Mouse (Mus musculus) stomach, postnatal 0 days (tissue): ENCODE measurements at regions not wholly inside any gene's neighbourhood (a gene's known extent, or its start where the extent isn't known, plus 50 kb on each side); places are given as distances from the start of the nearest gene placed in this dataset.

Source experiments
- ATAC-seq: fragments of 200-750 bp; cut with Nextera tagmentation; 2 replicates; pipeline ENCODE4 v1.8.0; 2017; ENCODE audit not compliant: low FRiP score, low TSS enrichment
- DNase-seq: peaks from one replicate; pipeline ENCODE4 v3.0.0-alpha.2; 2016; ENCODE audit warnings: low spot score
- H3K27ac ChIP-seq: fragments of 300-500 bp; sonication (generic); replicated peaks from 2 replicates; pipeline ENCODE4 v1.5.1; 2014; ENCODE audit warnings: mild to moderate bottlenecking, control low read depth
- H3K27me3 ChIP-seq: fragments of 300-500 bp; sonication (generic); 2 replicates; pipeline ENCODE4 v1.6.1; 2014; ENCODE audit warnings: low read length; ENCODE audit not compliant: control insufficient read depth, insufficient read depth
- H3K36me3 ChIP-seq: fragments of 300-500 bp; sonication (generic); 2 replicates; pipeline ENCODE4 v1.6.1; 2014; ENCODE audit warnings: low read length, mixed read lengths; ENCODE audit not compliant: control insufficient read depth, insufficient read depth
- H3K4me1 ChIP-seq: fragments of 300-500 bp; sonication (generic); replicated peaks from 2 replicates; pipeline ENCODE4 v1.6.1; 2014; ENCODE audit warnings: antibody characterized with exemption; ENCODE audit not compliant: control insufficient read depth, insufficient read depth
- H3K4me2 ChIP-seq: fragments of 300-500 bp; sonication (generic); replicated peaks from 2 replicates; pipeline ENCODE4 v1.6.1; 2014; ENCODE audit warnings: low read depth, mild to moderate bottlenecking, control low read depth, moderate library complexity
- H3K4me3 ChIP-seq: fragments of 300-500 bp; sonication (generic); 2 replicates; pipeline ENCODE4 v1.5.1; 2014; ENCODE audit warnings: low read depth, low read length, control low read depth
- H3K9ac ChIP-seq: fragments of 300-500 bp; sonication (generic); 2 replicates; pipeline ENCODE4 v1.6.1; 2014; ENCODE audit warnings: mild to moderate bottlenecking, low read length, control low read depth, mixed read lengths
- H3K9me3 ChIP-seq: fragments of 300-500 bp; sonication (generic); 2 replicates; pipeline ENCODE4 v1.6.1; 2016; ENCODE audit warnings: low read length; ENCODE audit not compliant: control insufficient read depth
- CTCF ChIP-seq: IDR thresholded peaks from 2 replicates; pipeline ENCODE4 v1.5.1; 2016; ENCODE audit warnings: antibody characterized with exemption, low read depth, mild to moderate bottlenecking, moderate library complexity
- EP300 ChIP-seq: optimal IDR thresholded peaks from 2 replicates; pipeline ENCODE3; 2016; ENCODE audit warnings: antibody characterized with exemption
- WGBS: fragments of 180-500 bp; shearing (Covaris S2); extraction: QIAGEN DNeasy Blood & Tissue Kit; methylation state at CpG from one replicate; pipeline ENCODE4 v1.1.7; 2014; 5-methylcytosine and 5-hydroxymethylcytosine counted together

DNA sequence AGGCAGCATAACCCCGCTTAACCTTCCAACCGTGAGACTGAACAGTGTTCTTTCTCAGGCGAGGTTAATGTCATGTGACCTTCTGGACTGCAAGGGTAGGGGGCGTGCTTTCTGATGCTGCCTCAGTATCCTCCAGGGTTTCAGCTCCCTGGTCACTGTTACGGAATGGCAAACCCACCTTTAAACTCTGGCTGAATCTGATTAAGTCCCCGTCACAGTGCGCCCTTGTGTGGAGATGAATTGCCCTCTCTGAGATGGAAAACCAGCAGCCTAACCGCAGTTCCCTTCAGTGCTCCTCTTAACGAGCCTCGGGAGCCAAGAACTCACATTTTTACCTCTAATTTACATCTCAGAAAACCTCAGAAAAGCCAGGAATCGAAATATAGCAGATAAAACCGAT, 260.0 kb downstream of the Dact1 start:
- DNase-seq, result no peak
- Histone ChIP-seq H3K4me2 (no peak overlapping the region), H3K4me1 (no peaks in the 10 kb centered on the region), H3K27ac (no peak overlapping the region), H3K27me3 (no peaks in the 10 kb centered on the region), H3K9me3 (no peaks in the 10 kb centered on the region), H3K4me3 (no peak overlapping the region), H3K36me3 (no peaks in the 10 kb centered on the region), H3K9ac (no peak overlapping the region)
- WGBS, result 63% methylated on average over 12 of the region's 12 CpGs
- TF ChIP-seq CTCF, result no peak
- TF ChIP-seq EP300, result no peak
- ATAC-seq, result no peak

DNA sequence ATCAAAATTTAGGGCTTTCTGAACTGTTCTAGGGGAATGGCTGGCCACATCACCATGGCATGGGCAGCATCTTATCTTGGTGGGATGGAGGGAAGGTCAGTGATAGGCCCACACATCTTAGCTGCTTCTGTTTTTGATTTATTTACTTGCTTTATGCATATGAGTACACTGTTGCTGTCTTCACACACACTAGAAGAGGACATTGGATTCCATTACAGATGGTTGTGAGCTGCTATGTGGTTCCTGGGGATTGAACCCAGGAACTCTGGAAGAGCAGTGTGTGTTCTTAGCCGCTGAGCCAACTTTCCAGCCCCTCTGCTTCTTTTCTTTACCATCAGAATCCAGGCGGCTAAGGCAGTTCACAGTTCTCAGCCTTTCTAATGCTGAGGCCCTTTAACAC, 260.4 kb downstream of the Dact1 start:
- ATAC-seq (no peak), DNase-seq (no peak)
- 70% methylated on average over 2 of the region's 2 CpGs for WGBS
- no peaks in the 10 kb centered on the region for H3K27me3 ChIP-seq
- H3K9ac ChIP-seq, result no peak overlapping the region
- TF ChIP-seq CTCF, result no peak
- TF ChIP-seq EP300, result no peak
- no peak overlapping the region for H3K27ac ChIP-seq
- no peaks in the 10 kb centered on the region for H3K36me3 ChIP-seq
- no peaks in the 10 kb centered on the region for H3K9me3 ChIP-seq
- no peak overlapping the region for H3K4me2 ChIP-seq
- H3K4me1 ChIP-seq, result no peaks in the 10 kb centered on the region
- no peak overlapping the region for H3K4me3 ChIP-seq

DNA sequence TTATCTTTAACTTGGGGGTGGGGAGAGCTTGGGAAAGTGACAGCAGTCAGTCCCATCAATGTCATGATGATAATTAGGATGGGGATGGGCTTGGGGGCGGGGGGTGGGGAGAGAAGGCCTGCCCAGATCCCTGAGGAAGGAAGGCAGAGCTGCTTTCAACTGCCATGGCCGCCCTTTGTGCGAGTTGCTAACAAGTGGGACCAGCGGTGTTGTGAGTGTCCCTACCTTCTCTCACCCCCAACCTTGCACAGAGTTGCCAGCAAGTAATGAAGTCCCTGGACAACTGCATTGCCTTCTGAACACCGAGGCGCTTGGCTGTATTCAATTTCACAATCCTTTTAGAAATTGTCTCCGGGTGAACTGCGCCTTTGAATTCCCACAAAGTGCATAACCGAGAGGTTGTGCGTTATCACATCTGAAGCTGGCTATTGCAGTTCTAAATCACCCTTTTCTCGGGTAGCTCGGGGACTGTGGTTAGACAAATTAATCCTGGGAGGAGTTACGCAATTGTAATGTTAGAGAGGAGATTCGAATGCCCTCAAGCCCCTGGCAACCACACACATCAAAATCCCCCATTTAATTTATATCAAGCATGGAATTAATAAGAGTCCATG, 257.9 kb upstream of the Daam1 start:
- 60% methylated on average over 14 of the region's 14 CpGs for WGBS
- Histone ChIP-seq H3K27me3 (no peaks in the 10 kb centered on the region), H3K4me3 (no peak overlapping the region), H3K9me3 (no peaks in the 10 kb centered on the region), H3K36me3 (no peaks in the 10 kb centered on the region), H3K4me2 (no peak overlapping the region), H3K27ac (no peak overlapping the region), H3K4me1 (no peaks in the 10 kb centered on the region), H3K9ac (no peak overlapping the region)
- no peak for TF ChIP-seq CTCF
- no peak for DNase-seq
- ATAC-seq, result no peak

DNA sequence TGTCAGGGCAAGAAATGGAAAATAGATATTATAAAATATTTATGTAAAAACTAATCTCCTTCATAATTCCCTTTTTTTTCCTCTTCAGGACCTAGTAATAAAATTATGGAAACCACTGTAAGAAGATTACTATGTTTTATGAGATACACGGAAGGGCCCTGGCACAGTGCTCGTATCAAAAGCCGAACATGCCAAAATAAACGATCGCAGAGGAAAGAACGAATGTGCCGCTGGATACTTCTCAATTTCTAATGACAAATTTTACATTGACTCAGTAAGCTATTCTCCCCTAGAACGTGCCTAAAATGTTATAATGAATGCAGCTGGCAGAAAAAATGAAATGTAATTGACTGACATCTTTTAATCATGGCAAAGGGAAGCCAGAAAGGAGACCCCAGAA, 257.4 kb upstream of the Daam1 start:
- Histone ChIP-seq H3K9me3 (no peaks in the 10 kb centered on the region), H3K4me3 (no peak overlapping the region), H3K4me2 (no peak overlapping the region), H3K27me3 (no peaks in the 10 kb centered on the region), H3K36me3 (no peaks in the 10 kb centered on the region), H3K4me1 (no peaks in the 10 kb centered on the region), H3K9ac (no peak overlapping the region), H3K27ac (no peak overlapping the region)
- WGBS, result 65% methylated on average over 8 of the region's 8 CpGs
- ATAC-seq, result no peak
- DNase-seq, result no peak
- TF ChIP-seq EP300 (no peak), CTCF (no peak)

DNA sequence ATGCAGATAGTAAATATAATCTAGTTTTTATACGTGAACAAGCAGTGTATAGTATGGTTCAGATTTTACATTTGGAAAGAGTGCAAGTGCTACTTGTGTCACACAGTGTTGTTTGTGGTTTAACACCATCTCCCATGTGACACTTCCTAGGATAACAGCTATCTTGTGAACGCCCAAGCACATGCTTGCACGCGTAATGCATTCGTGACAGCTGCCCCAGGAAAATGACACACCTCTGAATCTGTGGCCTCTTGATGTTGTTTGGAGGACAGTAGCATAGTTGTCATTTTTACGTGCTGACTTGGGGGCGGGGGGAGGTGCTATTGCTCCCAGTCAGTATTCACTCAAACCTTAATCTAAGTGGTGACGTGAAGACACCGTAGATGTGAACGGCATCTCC, 256.2 kb upstream of the Daam1 start:
- 88% methylated on average over 10 of the region's 10 CpGs for WGBS
- TF ChIP-seq CTCF (no peak), EP300 (no peak)

DNA sequence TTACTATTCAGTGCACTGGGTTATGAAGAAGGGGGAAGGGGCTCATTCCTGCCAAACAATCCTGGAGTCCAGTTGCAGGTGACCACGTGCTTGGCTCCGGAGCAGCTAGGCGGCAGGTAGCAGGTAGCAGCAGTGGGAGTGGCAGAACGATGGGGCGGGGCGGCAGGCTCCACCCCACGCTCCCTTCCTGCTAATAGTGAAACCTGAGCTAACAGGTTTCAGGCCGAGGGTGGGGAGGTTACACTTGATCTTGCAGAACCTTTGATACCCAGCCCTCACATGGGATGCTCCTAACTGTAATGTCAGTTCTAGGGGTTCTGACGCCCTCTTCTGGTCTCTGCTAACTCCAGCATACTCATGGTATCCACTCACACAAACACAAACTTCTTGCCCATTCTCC, 253.5 kb upstream of the Daam1 start:
- peak; percentile 86 for DNase-seq
- Histone ChIP-seq H3K4me2 (peak overlapping the region; percentile 47), H3K36me3 (no peaks in the 10 kb centered on the region), H3K9ac (no peak overlapping the region), H3K4me3 (peak overlapping the region; percentile 10; the same call in 1 of the 2 replicates), H3K4me1 (no peaks in the 10 kb centered on the region), H3K27me3 (no peaks in the 10 kb centered on the region), H3K9me3 (no peaks in the 10 kb centered on the region), H3K27ac (no peak overlapping the region)
- peak; percentile 94 for ATAC-seq
- WGBS, result 6% methylated on average over 9 of the region's 9 CpGs
- TF ChIP-seq CTCF (peak; percentile 67), EP300 (no peak)

More for the DNA sequence above, 256.2 kb upstream of the Daam1 start:
- Histone ChIP-seq H3K9ac (no peak overlapping the region), H3K4me1 (no peaks in the 10 kb centered on the region), H3K4me2 (no peak overlapping the region), H3K9me3 (no peaks in the 10 kb centered on the region), H3K36me3 (no peaks in the 10 kb centered on the region), H3K4me3 (no peak overlapping the region), H3K27ac (no peak overlapping the region), H3K27me3 (no peaks in the 10 kb centered on the region)
- ATAC-seq (no peak), DNase-seq (no peak)
